Mouse (Mus musculus): ENCODE data around the gene Nfyc. TPM values are rescaled to one million over a fixed set of nuclear protein-coding genes. Genes with fewer than 3 reads are reported as not detected.

The Nfyc gene
- total RNA-seq, 1 experiment, result 62.0 TPM

DNA sequence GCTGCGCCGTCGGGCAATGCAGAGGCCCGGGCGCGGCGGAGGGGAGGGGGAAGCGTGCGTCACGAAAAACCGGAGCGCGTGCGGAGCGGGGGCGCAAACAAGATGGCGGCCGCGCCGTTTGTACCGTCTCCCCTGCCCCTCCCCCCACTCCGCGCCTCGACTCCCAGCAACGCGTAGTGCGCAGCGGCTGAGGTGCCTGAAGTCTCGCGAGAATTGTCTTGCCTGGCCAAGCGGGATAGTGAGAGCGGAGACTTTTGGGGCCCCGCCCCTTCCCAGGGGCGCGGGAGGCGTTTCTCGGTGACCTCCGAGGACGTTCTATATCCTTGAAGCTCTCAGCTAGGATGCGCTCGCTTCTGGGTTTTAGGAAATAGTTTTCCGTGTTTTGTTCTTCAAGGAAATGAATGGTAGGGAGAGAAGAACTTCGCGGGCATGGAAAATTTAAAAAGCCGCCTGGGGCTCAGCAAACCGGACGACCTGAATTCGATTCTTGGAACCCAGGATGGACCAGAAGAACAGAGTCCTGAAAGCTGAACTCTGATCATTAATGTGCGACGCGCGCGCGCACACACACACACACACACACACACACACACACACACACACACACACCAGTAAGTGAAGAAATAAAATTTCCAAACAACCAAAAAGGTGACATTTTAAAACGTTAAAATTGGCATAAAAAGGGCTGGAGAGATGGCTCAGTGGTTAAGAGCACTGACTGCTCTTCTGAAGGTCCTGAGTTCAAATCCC, 5.6 kb downstream of the Nfyc start:
- Histone ChIP-seq H3K4me3 (ENCODE audit: insufficient read depth in 1 of 2, low read depth in 1 of 2, low read length in 2 of 2, poor library complexity in 1 of 2, severe bottlenecking in 1 of 2) (peak overlapping the region; percentile 82 to 93), H3K27ac (ENCODE audit: insufficient read depth, low read depth, low read length, poor library complexity, severe bottlenecking) (peak overlapping the region; percentile 98), H3K36me3 (ENCODE audit: control insufficient read depth, insufficient read depth, low read length, poor library complexity, severe bottlenecking) (no peaks in the 10 kb centered on the region), H3K9ac (ENCODE audit: insufficient read depth, low read depth, low read length, poor library complexity, severe bottlenecking) (peak overlapping the region; percentile 97), H3K4me1 (ENCODE audit: control insufficient read depth in 2 of 2, insufficient read depth in 2 of 2, low read length in 2 of 2, poor library complexity in 1 of 2) (peaks cover 2 to 4% of the 10 kb centered on the region in 2 experiments; a peak in 2 of 4 replicates), H3K9me3 (ENCODE audit: control insufficient read depth, insufficient read depth, low read depth, low read length) (no peaks in the 10 kb centered on the region)
- in situ Hi-C loops (cut with MboI; ENCODE audit: low sequenced_read_pairs in 2 of 2, unreplicated experiment in 2 of 2), result no loop called here
- TF ChIP-seq CHD2 (IDR thresholded peaks at IDR 0.05; ENCODE audit: low read depth, low read length) (peak; percentile 97), ZC3H11A (IDR thresholded peaks at IDR 0.05; ENCODE audit: borderline replicate concordance, low read depth, low read length) (no peak), ZNF384 (IDR thresholded peaks at IDR 0.05; ENCODE audit: low read depth, low read length) (no peak), MAFK (IDR thresholded peaks at IDR 0.05; ENCODE audit: insufficient read depth, low read depth, low read length) (no peak), HCFC1 (IDR thresholded peaks at IDR 0.05; ENCODE audit: borderline replicate concordance, insufficient read depth, low read length) (peak; percentile 48; the same call in 1 of the 2 replicates)
- DNase-seq (ENCODE audit: low read depth, low spot score), result peak; percentile 98

DNA sequence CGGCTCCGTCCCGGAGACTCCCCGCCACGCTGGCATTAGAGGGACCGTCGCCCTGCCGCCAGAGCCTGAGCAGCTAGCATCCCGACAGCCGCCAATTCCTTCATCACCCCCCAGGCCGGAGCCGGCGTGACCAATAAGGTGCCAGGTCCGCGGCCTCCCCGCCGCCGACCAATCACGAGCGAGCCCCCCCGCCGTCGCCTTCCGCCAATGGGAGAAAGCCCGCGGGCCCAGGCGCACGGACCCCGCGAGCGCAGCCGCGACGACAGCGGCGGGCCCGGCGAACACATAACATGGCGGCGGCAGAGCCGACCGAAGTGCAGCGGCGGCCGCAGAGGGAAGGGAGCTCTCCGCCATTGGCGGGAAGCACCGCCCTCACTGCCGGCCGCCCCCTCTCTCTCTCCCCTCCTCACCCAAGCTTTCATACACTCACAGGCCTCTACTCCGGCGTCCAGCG, 6.2 kb downstream of the Nfyc start:
- H3K27ac ChIP-seq (ENCODE audit: insufficient read depth, low read depth, low read length, poor library complexity, severe bottlenecking), result peak overlapping the region; percentile 98
- peaks cover 2 to 4% of the 10 kb centered on the region in 2 experiments; a peak in 3 of 4 replicates for H3K4me1 ChIP-seq (ENCODE audit: control insufficient read depth in 2 of 2, insufficient read depth in 2 of 2, low read length in 2 of 2, poor library complexity in 1 of 2)
- H3K36me3 ChIP-seq (ENCODE audit: control insufficient read depth, insufficient read depth, low read length, poor library complexity, severe bottlenecking), result no peaks in the 10 kb centered on the region
- in situ Hi-C loops (cut with MboI; ENCODE audit: low sequenced_read_pairs in 2 of 2, unreplicated experiment in 2 of 2), result no loop called here
- DNase-seq (ENCODE audit: low read depth, low spot score), result peak; percentile 70
- H3K9me3 ChIP-seq (ENCODE audit: control insufficient read depth, insufficient read depth, low read depth, low read length), result no peaks in the 10 kb centered on the region
- H3K4me3 ChIP-seq (ENCODE audit: insufficient read depth in 1 of 2, low read depth in 1 of 2, low read length in 2 of 2, poor library complexity in 1 of 2, severe bottlenecking in 1 of 2), result peak overlapping the region; percentile 82 to 93
- peak overlapping the region; percentile 97 for H3K9ac ChIP-seq (ENCODE audit: insufficient read depth, low read depth, low read length, poor library complexity, severe bottlenecking)
- TF ChIP-seq HCFC1 (IDR thresholded peaks at IDR 0.05; ENCODE audit: borderline replicate concordance, insufficient read depth, low read length), result no peak
- TF ChIP-seq ZNF384 (IDR thresholded peaks at IDR 0.05; ENCODE audit: low read depth, low read length), result no peak
- TF ChIP-seq CHD2 (IDR thresholded peaks at IDR 0.05; ENCODE audit: low read depth, low read length), result no peak
- no peak for TF ChIP-seq ZC3H11A (IDR thresholded peaks at IDR 0.05; ENCODE audit: borderline replicate concordance, low read depth, low read length)
- TF ChIP-seq MAFK (IDR thresholded peaks at IDR 0.05; ENCODE audit: insufficient read depth, low read depth, low read length), result no peak

DNA sequence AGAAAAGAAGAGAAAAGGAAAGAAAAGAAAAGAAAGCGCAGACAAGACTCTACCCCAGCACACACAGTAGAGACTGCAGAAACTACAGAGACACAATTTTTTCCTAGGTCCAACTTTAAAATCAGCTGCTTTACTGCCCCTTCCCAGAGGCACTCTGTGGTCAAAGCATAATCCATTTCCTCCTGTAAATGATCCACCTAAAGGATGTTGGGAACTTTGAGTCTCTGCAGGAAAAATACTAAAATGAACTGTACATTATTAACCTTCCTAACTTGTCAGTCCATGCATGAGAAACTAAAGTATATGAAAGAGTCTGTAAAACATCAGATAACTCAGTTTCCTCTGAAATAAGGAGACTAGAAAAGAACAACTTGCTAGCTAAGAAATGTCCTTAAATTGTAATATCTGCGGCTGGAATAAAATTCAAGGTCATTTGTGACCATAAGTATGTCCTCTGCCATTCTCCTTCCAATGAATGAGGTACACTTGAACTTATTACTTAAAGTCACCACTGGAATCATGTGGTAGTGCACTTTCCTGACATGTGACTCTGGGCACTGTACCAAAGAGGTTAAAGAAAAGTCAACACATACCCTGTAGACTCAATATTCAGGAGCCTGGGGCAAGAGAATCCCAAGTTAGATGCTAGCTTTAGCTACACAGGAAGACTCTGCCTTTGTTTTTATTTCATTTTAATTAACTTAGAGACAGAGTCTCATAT, 9.0 kb downstream of the Nfyc start:
- H3K4me3 ChIP-seq (ENCODE audit: insufficient read depth in 1 of 2, low read depth in 1 of 2, low read length in 2 of 2, poor library complexity in 1 of 2, severe bottlenecking in 1 of 2), result no peak overlapping the region
- H3K27ac ChIP-seq (ENCODE audit: insufficient read depth, low read depth, low read length, poor library complexity, severe bottlenecking), result no peak overlapping the region
- DNase-seq (ENCODE audit: low read depth, low spot score), result no peak
- no peaks in the 10 kb centered on the region for H3K36me3 ChIP-seq (ENCODE audit: control insufficient read depth, insufficient read depth, low read length, poor library complexity, severe bottlenecking)
- in situ Hi-C loops (cut with MboI; ENCODE audit: low sequenced_read_pairs in 2 of 2, unreplicated experiment in 2 of 2), result no loop called here
- no peaks in the 10 kb centered on the region for H3K9me3 ChIP-seq (ENCODE audit: control insufficient read depth, insufficient read depth, low read depth, low read length)
- H3K4me1 ChIP-seq (ENCODE audit: control insufficient read depth in 2 of 2, insufficient read depth in 2 of 2, low read length in 2 of 2, poor library complexity in 1 of 2), result peaks cover 2 to 8% of the 10 kb centered on the region in 2 experiments; a peak in 3 of 4 replicates
- no peak for TF ChIP-seq ZNF384 (IDR thresholded peaks at IDR 0.05; ENCODE audit: low read depth, low read length)
- TF ChIP-seq CHD2 (IDR thresholded peaks at IDR 0.05; ENCODE audit: low read depth, low read length), result no peak
- no peak for TF ChIP-seq HCFC1 (IDR thresholded peaks at IDR 0.05; ENCODE audit: borderline replicate concordance, insufficient read depth, low read length)
- no peak for TF ChIP-seq ZC3H11A (IDR thresholded peaks at IDR 0.05; ENCODE audit: borderline replicate concordance, low read depth, low read length)
- no peak for TF ChIP-seq MAFK (IDR thresholded peaks at IDR 0.05; ENCODE audit: insufficient read depth, low read depth, low read length)
- no peak overlapping the region for H3K9ac ChIP-seq (ENCODE audit: insufficient read depth, low read depth, low read length, poor library complexity, severe bottlenecking)

DNA sequence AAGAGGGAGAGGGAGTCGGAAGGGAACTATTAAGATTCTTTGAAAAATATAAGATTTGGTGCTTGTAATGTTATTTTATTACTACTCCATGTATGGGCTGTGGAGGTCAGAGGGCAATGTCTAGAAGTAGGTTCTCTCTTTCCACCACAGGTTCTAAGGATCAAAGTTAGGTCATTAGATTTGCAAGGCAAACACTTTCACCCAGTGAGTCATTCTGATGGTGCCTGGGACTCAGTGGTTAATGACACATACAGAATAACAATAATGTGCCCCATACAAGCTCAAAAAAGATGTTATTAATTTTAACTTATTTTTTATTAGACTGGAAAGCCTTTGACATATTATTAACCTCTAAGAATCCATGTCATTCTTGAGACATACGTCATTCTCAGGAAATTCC, 11.5 kb downstream of the Nfyc start:
- no peak overlapping the region for H3K27ac ChIP-seq (ENCODE audit: insufficient read depth, low read depth, low read length, poor library complexity, severe bottlenecking)
- no peak for DNase-seq (ENCODE audit: low read depth, low spot score)
- H3K9me3 ChIP-seq (ENCODE audit: control insufficient read depth, insufficient read depth, low read depth, low read length), result no peaks in the 10 kb centered on the region
- peaks cover 4 to 15% of the 10 kb centered on the region in 2 experiments; a peak in 3 of 4 replicates for H3K4me1 ChIP-seq (ENCODE audit: control insufficient read depth in 2 of 2, insufficient read depth in 2 of 2, low read length in 2 of 2, poor library complexity in 1 of 2)
- no peaks in the 10 kb centered on the region for H3K36me3 ChIP-seq (ENCODE audit: control insufficient read depth, insufficient read depth, low read length, poor library complexity, severe bottlenecking)
- H3K4me3 ChIP-seq (ENCODE audit: insufficient read depth in 1 of 2, low read depth in 1 of 2, low read length in 2 of 2, poor library complexity in 1 of 2, severe bottlenecking in 1 of 2), result no peak overlapping the region
- no peak for TF ChIP-seq MAFK (IDR thresholded peaks at IDR 0.05; ENCODE audit: insufficient read depth, low read depth, low read length)
- no peak for TF ChIP-seq HCFC1 (IDR thresholded peaks at IDR 0.05; ENCODE audit: borderline replicate concordance, insufficient read depth, low read length)
- no peak for TF ChIP-seq CHD2 (IDR thresholded peaks at IDR 0.05; ENCODE audit: low read depth, low read length)
- no peak for TF ChIP-seq ZC3H11A (IDR thresholded peaks at IDR 0.05; ENCODE audit: borderline replicate concordance, low read depth, low read length)
- TF ChIP-seq ZNF384 (IDR thresholded peaks at IDR 0.05; ENCODE audit: low read depth, low read length), result no peak
- in situ Hi-C loops (cut with MboI; ENCODE audit: low sequenced_read_pairs in 2 of 2, unreplicated experiment in 2 of 2), result no loop called here
- H3K9ac ChIP-seq (ENCODE audit: insufficient read depth, low read depth, low read length, poor library complexity, severe bottlenecking), result no peak overlapping the region

All from ES-E14 (cell line).